Mouse (Mus musculus) leukemia stem cell, adult 10-12 weeks (primary cell): ENCODE measurements around the gene Siva1. TPM values are rescaled to one million over a fixed set of nuclear protein-coding genes. Genes with fewer than 3 reads are reported as not detected.

Experiments
- polyA plus RNA-seq: library from polyadenylated mRNA; stranded (reverse); fragments of >175 nt; gene quantifications from 2 replicates; pipeline ENCODE4 v1.2.3, GENCODE M21; 2012; ENCODE audit warnings: low replicate concordance

Gene Siva1
- polyA plus RNA-seq = 34.5 and 74.5 TPM in 2 replicates

GRCm38 (mm10) chr12:112644180-112644854 lies at the start of gene Siva1:
TSS of gene Siva1 (plus strand) at chr12:112644679.

GRCm38 (mm10) chr12:112619686-112620353 lies 24.7 kb upstream of the Siva1 start, which contains the start of gene Adssl1:
TSS of gene Adssl1 (plus strand) at chr12:112620045.

GRCm38 (mm10) chr12:112674132-112675011 lies 29.9 kb downstream of the Siva1 start, which contains the start of gene Akt1:
TSS of gene Akt1 (minus strand) at chr12:112674884.

GRCm38 (mm10) chr12:112678555-112679026 lies 34.1 kb downstream of the Siva1 start, which contains the start of gene Zbtb42:
TSS of gene Zbtb42 (plus strand) at chr12:112678828.

Other genes with a start within 250 kb of the Siva1 start
- not detected in 2 replicates for gene A530016L24Rik, start 155.2 kb upstream of the Siva1 start, polyA plus RNA-seq
- gene Tmem179, start 127.9 kb upstream of the Siva1 start, polyA plus RNA-seq = not detected in 2 replicates
- 29.8 and 43.1 TPM in 2 replicates for gene Inf2, start 55.9 kb upstream of the Siva1 start, polyA plus RNA-seq
- gene Adssl1, start 24.6 kb upstream of the Siva1 start, polyA plus RNA-seq = 4.2 and 11.8 TPM in 2 replicates
- gene Akt1, start 30.2 kb downstream of the Siva1 start, polyA plus RNA-seq = 346 and 443 TPM in 2 replicates
- gene Zbtb42, start 34.1 kb downstream of the Siva1 start, polyA plus RNA-seq = 7.8 and 9.7 TPM in 2 replicates
- 2.1 and 4.2 TPM in 2 replicates for gene Cep170b, start 75.8 kb downstream of the Siva1 start, polyA plus RNA-seq
- 37.1 and 44.0 TPM in 2 replicates for gene Pld4, start 116.0 kb downstream of the Siva1 start, polyA plus RNA-seq
- gene Ahnak2, start 158.0 kb downstream of the Siva1 start, polyA plus RNA-seq = 0.32 and 0.47 TPM in 2 replicates
- gene Clba1, start 164.3 kb downstream of the Siva1 start, polyA plus RNA-seq = 0.57 and 1.5 TPM in 2 replicates
- gene Cdca4, start 184.7 kb downstream of the Siva1 start, polyA plus RNA-seq = 11.9 and 32.7 TPM in 2 replicates
- gene Gpr132, start 223.5 kb downstream of the Siva1 start, polyA plus RNA-seq = 1.8 and 1.9 TPM in 2 replicates